8 mouse cellular contexts compared by ENCODE assay signal in the genomic region with DNA sequence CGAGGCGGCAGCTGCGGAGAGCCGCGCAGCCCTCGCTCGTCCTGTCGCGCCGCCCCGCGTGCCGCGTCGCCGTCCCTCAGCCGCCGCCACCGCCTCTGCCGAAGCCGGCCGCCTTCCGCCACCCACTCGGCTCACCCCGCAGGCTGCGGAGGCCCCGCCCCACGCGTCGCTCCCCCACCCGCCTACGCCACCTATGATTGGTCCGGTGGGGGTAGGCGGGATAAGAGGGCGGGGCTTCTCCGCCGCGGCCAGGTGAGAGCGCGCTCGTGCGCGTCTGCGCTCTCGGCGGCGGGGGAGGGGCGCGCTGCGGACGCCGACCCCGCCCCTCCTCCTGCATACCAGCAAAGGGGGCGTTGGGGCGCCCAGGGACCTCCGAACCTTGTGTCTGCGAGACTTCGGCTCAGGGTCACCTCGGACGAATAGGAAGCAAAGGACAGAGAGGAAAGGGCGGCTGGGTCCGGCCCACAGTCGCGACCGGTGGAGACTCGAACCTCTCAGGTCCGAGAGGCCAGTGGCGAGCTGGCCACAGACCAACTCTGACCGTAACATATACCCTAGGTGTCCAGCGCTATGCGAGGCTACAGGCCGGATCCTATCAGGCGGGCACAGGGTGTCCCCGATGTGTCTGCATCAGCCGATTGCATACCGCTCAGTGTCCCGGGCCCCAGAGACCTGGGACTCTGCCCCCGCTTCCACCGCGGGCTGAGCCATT. TPM values are rescaled to one million over a fixed set of nuclear protein-coding genes. Genes with fewer than 3 reads are reported as not detected.
DNase-seq lines count a peak whose midpoint lies in the region; ATAC-seq lines count a peak whose summit lies in the region.

A gene (minus strand): TSS at position 141 of the 712 bp plus-strand sequence.

- peak within 1 kb of the TSS; percentile 86 for H3K4me3 ChIP-seq in hindbrain, embryonic 14.5 days (replicated peaks; ENCODE audit: low read length)

- DNase-seq in T-cell, adult 2 months (ENCODE audit: low spot score): peak; percentile 91
- DNase-seq in cerebellum, postnatal 25 days: peak; percentile 94 to 98
- peak; percentile 78 to 81 for DNase-seq in frontal cortex, postnatal 36 days (ENCODE audit: low spot score in 2 of 2)
- peak; percentile 92 for DNase-seq in hindbrain, embryonic 14.5 days (ENCODE audit: low spot score)
- DNase-seq in layer of hippocampus, postnatal 25 days (ENCODE audit: extremely low spot score in 1 of 2, low spot score in 1 of 2): peak; percentile 70 to 76
- peak; percentile 93 for DNase-seq in lung, postnatal 14 days
- peak; percentile 93 for DNase-seq in ovary, postnatal 36 days (ENCODE audit: low spot score)
- peak; percentile 97 for DNase-seq in thymus, postnatal 14 days

- under 1% methylated on average over 64 of the region's 80 CpGs for WGBS in hindbrain, embryonic 14.5 days

- H3K9ac ChIP-seq in hindbrain, embryonic 14.5 days: peak within 1 kb of the TSS; percentile 90

- peaks cover 12% of the 10 kb centered on the region for H3K4me1 ChIP-seq in hindbrain, embryonic 14.5 days (replicated peaks; ENCODE audit: control insufficient read depth, insufficient read depth, low read length)

- H3K36me3 ChIP-seq in hindbrain, embryonic 14.5 days (replicated peaks; ENCODE audit: control insufficient read depth, insufficient read depth): no peaks in the 10 kb centered on the region

- ATAC-seq in hindbrain, embryonic 14.5 days (ENCODE audit: low FRiP score): peak; percentile 96

- H3K4me2 ChIP-seq in hindbrain, embryonic 14.5 days (replicated peaks): peak within 1 kb of the TSS; percentile 90

- 0 out of 2 replicates have a peak, but pooled peaks cover 13% of the 10 kb centered on the region for H3K27me3 ChIP-seq in hindbrain, embryonic 14.5 days (ENCODE audit: control insufficient read depth, insufficient read depth, low read length)

- peak within 1 kb of the TSS; percentile 96 for H3K27ac ChIP-seq in hindbrain, embryonic 14.5 days

- H3K9me3 ChIP-seq in hindbrain, embryonic 14.5 days (ENCODE audit: control insufficient read depth, low read length): no peaks in the 10 kb centered on the region

RNA-seq across cellular contexts. Expression of the gene that starts here (rescaled TPM):
- 38.0 and 43.3 TPM in 2 replicates for polyA plus RNA-seq in hindbrain, embryonic 14.5 days (2014; fragmentation: Nextera tagmentation; extraction: Ambion mirVana)
- total RNA-seq in layer of hippocampus, postnatal 25 days (2021): 10 to 100 TPM; 89.5 to 91.9 TPM

Comparison
In these comparisons a context has a peak if more than half of its experiments do, and no peak if none do; other contexts are left out.
1. Peak in every context shown above with its lines: DNase-seq, ATAC-seq, H3K4me3 ChIP-seq and H3K27ac ChIP-seq.